Mouse (Mus musculus) layer of hippocampus, adult 2 months (tissue): Measurements from ENCODE around the gene Cnnm4. TPM values are rescaled to one million over a fixed set of nuclear protein-coding genes. Genes with fewer than 3 reads are reported as not detected.
A peak's percentile ranks its signal among the peaks of the same experiment; 100 is the strongest.
"Not testable (repeated sequence)": the region's sequence is repeated elsewhere in the genome, so short reads cannot be mapped to it uniquely, and the experiment has no call there.

Experiments used
- DNase-seq, 2 experiments: peaks; one replicate each; pipeline ENCODE4 v3.0.0; 2022; ENCODE audit warnings: low spot score in 2 of 2
- H3K27ac ChIP-seq: fragments of 200-600 bp; 2 replicates; pipeline ENCODE4 v1.8.1; 2022
- H3K4me3 ChIP-seq: fragments of 200-600 bp; 2 replicates; pipeline ENCODE4 v1.8.1; 2022; ENCODE audit warnings: mild to moderate bottlenecking
- CTCF ChIP-seq: fragments of 200-600 bp; conservative IDR thresholded peaks from 2 replicates; pipeline ENCODE4 v1.8.1; 2022; ENCODE audit warnings: antibody characterized with exemption, mild to moderate bottlenecking, moderate library complexity
- total RNA-seq, 2 experiments: library from RNA; stranded (reverse); gene quantifications; 2 replicates each; pipeline ENCODE4 v1.2.3; 2021

Gene Cnnm4
- total RNA-seq, 2 experiments from 2014 or later = 16.9 to 17.2 TPM

DNA sequence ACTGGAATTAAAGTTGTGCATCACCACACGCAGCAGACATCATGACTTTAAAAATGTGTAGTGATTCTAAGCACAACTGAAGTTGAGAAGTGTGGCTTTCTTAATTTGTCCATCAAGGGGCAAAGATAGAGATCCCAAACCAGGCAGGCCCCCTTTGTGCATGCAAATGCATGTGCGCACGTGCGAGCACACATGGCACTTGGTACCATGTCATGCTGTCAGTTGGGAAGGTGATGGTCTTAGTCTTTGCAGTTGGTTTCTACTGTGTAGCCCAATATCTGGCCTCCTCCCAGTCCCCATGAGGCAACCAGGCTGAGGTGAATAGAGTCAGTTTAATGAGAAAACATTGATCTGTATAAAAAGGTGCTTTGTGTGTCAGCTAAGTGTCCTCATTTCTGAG lies 58.5 kb downstream of the Cnnm4 start:
- TF ChIP-seq CTCF = no peak

GRCm38 (mm10) chr1:36530485-36530884 lies 59.1 kb downstream of the Cnnm4 start:
- no peak overlapping the region for H3K4me3 ChIP-seq
- DNase-seq = no peak
- no peak overlapping the region for H3K27ac ChIP-seq
- no peak for TF ChIP-seq CTCF

More for the DNA sequence above, 58.5 kb downstream of the Cnnm4 start:
- Histone ChIP-seq H3K4me3 (no peak overlapping the region), H3K27ac (no peak overlapping the region)
- DNase-seq = no peak

- Histone ChIP-seq H3K27ac (no peak overlapping the region), H3K4me3 (no peak overlapping the region)
- no peak for TF ChIP-seq CTCF
- DNase-seq = no peak
Measured at GRCm38 (mm10) chr1:36530962-36531361, 59.5 kb downstream of the Cnnm4 start.

GRCm38 (mm10) chr1:36531461-36531860 lies 60.0 kb downstream of the Cnnm4 start:
- TF ChIP-seq CTCF = no peak
- H3K4me3 ChIP-seq = no peak overlapping the region
- DNase-seq = no peak
- H3K27ac ChIP-seq = no peak overlapping the region

DNA sequence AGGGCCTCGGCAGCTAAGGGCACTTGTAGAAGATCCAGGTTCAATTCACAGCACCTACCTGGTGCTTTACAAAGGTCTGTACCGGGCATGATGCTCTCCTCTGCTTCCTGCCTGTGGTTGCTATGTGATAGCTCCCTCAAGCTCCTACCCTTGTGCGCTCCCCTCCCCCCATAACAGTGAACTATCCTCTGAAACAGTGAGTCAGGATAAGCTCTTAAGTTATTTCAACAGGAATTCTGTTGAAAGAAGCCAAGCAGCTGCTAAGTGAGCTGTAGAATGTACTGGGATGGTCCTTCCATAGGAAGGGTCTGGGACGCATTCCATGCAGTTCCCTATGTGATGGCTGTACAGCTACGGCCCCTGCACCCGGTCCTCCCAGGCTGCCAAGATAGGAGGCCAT lies 62.1 kb downstream of the Cnnm4 start:
- DNase-seq = no peak
- Histone ChIP-seq H3K4me3 (no peak overlapping the region), H3K27ac (no peak overlapping the region)
- no peak for TF ChIP-seq CTCF

- peak; percentile 40 for TF ChIP-seq CTCF
- no peak for DNase-seq
- no peak overlapping the region for H3K4me3 ChIP-seq
- H3K27ac ChIP-seq = no peak overlapping the region
Measured at GRCm38 (mm10) chr1:36534595-36535058, 63.2 kb downstream of the Cnnm4 start.

DNA sequence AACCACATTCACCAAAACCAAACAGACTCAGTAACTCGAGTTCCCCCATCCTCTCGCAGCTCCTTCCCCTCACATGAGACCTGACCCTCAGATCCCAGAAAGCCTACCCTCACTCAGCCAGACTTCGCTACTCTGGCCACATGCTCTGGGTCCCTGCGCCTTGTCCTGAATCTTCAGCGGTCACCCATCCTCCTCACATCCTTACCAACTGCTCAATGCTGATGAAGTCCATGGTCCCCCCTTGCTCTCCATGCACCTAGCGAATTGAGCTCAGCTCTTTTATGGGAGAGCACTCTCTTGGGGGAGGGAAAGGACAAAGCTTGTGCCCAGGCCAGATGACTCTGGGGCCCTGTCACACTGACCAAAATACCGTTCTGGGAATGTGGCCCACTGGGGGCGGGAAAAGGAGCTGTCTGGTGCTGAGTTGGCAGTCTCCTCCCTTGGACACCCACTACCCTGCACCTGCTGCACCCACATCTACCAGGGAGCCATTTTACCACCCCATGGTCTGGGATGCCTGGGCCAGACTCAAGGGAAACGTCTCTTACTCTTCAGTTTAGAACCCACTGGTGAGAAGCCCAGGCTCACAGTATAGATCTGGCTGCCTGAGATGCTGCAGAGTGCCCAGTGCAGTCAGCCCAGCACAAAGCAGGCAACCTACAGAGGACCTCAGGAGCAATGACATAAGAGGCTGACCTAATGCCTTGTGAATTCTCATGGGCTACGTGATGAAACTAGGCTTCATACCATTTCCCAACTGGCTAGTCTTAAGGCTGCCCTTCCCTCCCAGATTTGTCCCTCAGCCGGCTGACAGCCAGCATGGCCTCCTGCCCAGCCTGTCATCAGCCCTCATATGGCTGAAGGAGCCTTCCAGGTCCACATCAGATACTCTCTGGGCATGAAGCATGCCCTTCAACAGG lies 64.3 kb downstream of the Cnnm4 start:
- DNase-seq = no peak
- H3K4me3 ChIP-seq = no peak overlapping the region
- H3K27ac ChIP-seq = no peak overlapping the region
- TF ChIP-seq CTCF = no peak

DNA sequence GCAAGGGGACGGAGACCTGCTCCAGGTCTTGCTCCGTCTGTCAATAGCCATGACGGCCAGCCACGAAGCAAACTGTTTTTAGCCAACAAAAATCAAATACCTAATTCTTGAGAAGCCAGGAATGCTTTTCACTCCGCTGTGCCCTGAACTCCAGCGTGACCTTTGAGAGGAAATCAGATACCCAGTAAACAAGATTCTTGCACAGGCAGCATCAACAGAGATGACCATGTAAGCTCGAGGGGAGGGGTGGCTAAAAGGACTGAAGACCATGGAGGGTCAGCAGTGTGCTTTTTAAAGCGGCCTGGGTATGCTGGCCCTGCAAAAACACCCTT lies 64.9 kb downstream of the Cnnm4 start:
- DNase-seq = no peak
- Histone ChIP-seq H3K4me3 (no peak overlapping the region), H3K27ac (no peak overlapping the region)
- TF ChIP-seq CTCF = no peak

GRCm38 (mm10) chr1:36536783-36537182 lies 65.4 kb downstream of the Cnnm4 start, which contains the start of gene Ankrd23:
Ankrd23 (minus strand) TSS chr1:36536883.
- not testable (repeated sequence) for DNase-seq

DNA sequence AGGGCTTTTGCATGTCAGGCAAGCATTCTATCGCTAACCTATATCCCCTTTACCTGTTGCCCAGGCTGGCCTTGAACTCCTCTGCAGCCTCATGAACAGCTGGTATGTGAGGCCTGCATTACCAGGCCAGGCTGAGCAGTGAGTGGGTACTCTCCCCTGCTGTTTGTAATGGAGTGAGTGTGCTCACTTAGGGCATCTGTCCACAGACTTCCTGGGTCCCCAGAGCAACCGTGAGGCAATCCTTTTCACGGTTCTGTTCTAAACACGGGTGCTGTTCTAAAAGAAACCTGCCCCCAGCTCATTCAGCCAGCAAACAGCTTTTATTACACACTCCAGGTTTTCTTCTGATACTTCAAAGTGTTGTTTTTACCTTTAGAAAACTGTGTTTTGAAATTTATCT lies 67.3 kb downstream of the Cnnm4 start:
- H3K27ac ChIP-seq = no peak overlapping the region
- DNase-seq = no peak
- no peak for TF ChIP-seq CTCF
- H3K4me3 ChIP-seq = no peak overlapping the region

More at GRCm38 (mm10) chr1:36536783-36537182, 65.4 kb downstream of the Cnnm4 start, which contains the start of gene Ankrd23:
- H3K27ac ChIP-seq, H3K4me3 ChIP-seq: not testable (repeated sequence)

GRCm38 (mm10) chr1:36539186-36539585 lies 67.8 kb downstream of the Cnnm4 start, which contains the start of gene Gm42417:
Gm42417 (minus strand) TSS chr1:36539429.
- H3K27ac ChIP-seq = no peak within 1 kb of the TSS
- H3K4me3 ChIP-seq = no peak within 1 kb of the TSS
- TF ChIP-seq CTCF = no peak
- DNase-seq = no peak

DNA sequence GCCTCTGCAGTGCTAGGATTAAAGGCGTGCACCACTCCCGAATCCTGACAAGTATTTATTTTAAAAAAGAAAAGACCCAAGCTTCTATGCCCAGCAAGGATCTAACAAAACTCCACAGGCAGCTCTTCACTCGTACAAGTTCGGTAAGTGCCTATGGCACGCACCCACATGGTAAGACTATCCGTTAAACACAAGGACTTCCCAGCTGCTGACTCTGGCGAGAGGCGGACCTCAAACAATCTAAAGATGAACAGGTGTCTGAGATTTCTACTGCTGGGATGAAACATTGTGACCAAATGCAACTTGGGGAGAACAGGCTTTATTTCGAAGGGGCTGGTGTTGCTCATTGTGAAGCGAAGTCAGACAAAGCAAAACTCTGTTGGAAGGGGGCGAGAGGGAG lies 68.7 kb downstream of the Cnnm4 start:
- H3K4me3 ChIP-seq = no peak overlapping the region
- no peak overlapping the region for H3K27ac ChIP-seq
- no peak for TF ChIP-seq CTCF
- DNase-seq = no peak

DNA sequence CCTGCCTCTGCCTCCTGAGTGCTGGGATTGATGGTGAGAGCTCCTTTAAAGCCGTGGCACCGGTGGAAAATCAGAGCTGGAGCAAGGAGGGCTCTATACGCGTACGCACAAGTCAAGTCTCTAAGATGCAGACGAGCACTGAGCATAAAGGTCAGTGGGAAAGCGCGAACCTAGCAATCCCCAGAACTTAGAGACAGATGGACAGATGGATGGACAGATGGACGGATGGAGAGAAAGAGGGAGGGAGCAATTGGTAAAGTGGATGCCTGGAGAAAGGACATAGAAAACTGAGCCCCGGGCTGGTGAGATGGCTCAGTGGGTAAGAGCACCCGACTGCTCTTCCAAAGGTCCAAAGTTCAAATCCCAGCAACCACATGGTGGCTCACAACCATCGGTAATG lies 69.4 kb downstream of the Cnnm4 start:
- DNase-seq = no peak
- TF ChIP-seq CTCF = no peak

GRCm38 (mm10) chr1:36541844-36542243 lies 70.4 kb downstream of the Cnnm4 start:
- no peak overlapping the region for H3K4me3 ChIP-seq
- no peak for DNase-seq
- TF ChIP-seq CTCF = no peak

More for the DNA sequence above, 69.4 kb downstream of the Cnnm4 start:
- H3K4me3 ChIP-seq = no peak overlapping the region
- no peak overlapping the region for H3K27ac ChIP-seq

More at GRCm38 (mm10) chr1:36541844-36542243, 70.4 kb downstream of the Cnnm4 start:
- no peak overlapping the region for H3K27ac ChIP-seq
